Mouse (Mus musculus): ENCODE measurements at regions not wholly inside any gene's neighbourhood (a gene's known extent, or its start where the extent isn't known, plus 50 kb on each side); places are given as distances from the start of the nearest gene placed in this dataset.

DNA sequence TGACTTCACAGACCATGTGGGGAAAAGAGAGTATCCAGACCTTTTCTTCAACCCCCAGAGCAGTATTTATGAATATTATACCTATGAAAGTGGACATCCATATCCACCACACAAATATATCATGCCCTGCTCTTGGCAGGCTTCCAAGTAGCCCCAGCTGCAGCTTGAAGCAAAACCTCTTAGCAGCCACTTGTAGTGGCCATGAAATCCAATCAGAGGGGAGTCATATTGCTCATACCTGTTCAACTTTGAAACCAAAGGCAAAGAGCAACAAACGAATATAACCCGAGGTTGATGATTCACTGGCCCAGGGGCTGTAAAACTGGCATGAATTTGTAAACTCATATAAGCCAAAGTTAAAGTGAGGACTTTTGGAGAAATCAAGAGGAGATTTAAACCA is 187.6 kb upstream of the Gdnf start:
- Histone ChIP-seq H3K9ac (ENCODE audit: control insufficient read depth, low read depth, low read length, poor library complexity, severe bottlenecking) (no peak overlapping the region), H3K4me1 (ENCODE audit: control insufficient read depth in 1 of 2, insufficient read depth in 2 of 2, low read length in 2 of 2) (no peaks in the 10 kb centered on the region), H3K79me2 (ENCODE audit: control insufficient read depth, insufficient read depth, low read length, poor library complexity) (no peaks in the 10 kb centered on the region), H3K4me3 (ENCODE audit: control insufficient read depth in 1 of 2, insufficient read depth in 1 of 2, low read depth in 2 of 2, low read length in 2 of 2) (no peak overlapping the region), H3K27ac (ENCODE audit: control insufficient read depth, low read depth, low read length) (no peak overlapping the region), H3K36me3 (ENCODE audit: control insufficient read depth in 1 of 2, insufficient read depth in 2 of 2, low read length in 2 of 2) (no peaks in the 10 kb centered on the region), H3K9me3 (replicated peaks; ENCODE audit: insufficient read depth, low read length) (no peaks in the 10 kb centered on the region), H3K27me3 (ENCODE audit: control insufficient read depth in 1 of 2, insufficient read depth in 2 of 2, low read length in 2 of 2) (peaks cover 0 to 1% of the 10 kb centered on the region in 2 experiments; a peak in 2 of 4 replicates)
- DNase-seq (ENCODE audit: low read depth, low spot score), result no peak
- TF ChIP-seq EP300 (IDR thresholded peaks at IDR 0.05; ENCODE audit: low read depth in 1 of 2, low read length in 2 of 2) (no peak), CTCF (IDR thresholded peaks at IDR 0.05 in 2 of 3, conservative IDR thresholded peaks at IDR 0.05 in 1 of 3; ENCODE audit: control insufficient read depth in 1 of 3, insufficient read depth in 1 of 3, low read depth in 2 of 3, low read length in 3 of 3, poor library complexity in 1 of 3, severe bottlenecking in 1 of 3) (no peak), ZKSCAN1 (IDR thresholded peaks at IDR 0.05; ENCODE audit: low read depth, low read length) (no peak)

DNA sequence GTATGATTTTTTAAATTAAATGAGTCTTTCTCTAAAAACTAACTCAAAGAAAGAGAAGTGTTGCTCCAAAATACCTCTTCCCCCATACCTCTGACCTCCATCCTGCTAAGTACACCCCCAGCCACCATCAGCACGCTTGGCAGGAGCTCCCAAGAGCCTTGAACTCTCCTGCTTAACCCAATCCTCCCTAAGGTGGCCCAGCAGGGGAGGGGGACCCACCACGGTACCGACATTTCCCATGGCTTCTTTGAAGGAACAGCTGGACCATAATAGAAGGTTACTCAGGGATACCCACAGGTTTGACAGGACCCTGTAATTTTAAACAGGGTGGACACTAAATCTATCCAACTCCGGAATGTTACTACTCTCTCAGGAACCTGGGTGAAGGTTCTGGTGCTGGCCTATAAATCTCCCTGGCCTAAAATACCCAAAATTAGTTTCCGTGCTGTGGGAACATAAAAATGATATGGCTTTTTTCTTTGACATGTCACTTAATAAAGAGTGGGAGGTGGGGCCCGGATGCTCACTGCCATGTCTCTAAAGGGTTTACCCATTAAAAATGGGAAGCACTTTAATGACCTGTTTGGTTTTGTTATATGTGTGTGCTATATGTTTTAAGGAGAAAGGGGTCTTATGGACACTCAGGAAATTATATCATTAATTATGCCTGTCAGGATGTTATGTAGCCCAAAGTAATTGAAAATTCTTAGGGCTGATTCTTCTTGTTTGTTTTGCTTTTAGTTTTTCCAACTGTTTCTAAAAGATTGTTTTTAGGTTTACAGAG is 185.8 kb upstream of the Gdnf start:
- TF ChIP-seq MAFK (IDR thresholded peaks at IDR 0.05; ENCODE audit: borderline replicate concordance, low read depth, low read length) (no peak), JUND (IDR thresholded peaks at IDR 0.05; ENCODE audit: low read depth, low read length) (no peak), MAX (IDR thresholded peaks at IDR 0.05; ENCODE audit: low read length) (no peak), NRF1 (IDR thresholded peaks at IDR 0.05; ENCODE audit: insufficient read depth, low read depth, low read length, poor library complexity, severe bottlenecking) (no peak), EP300 (IDR thresholded peaks at IDR 0.05; ENCODE audit: low read depth in 1 of 2, low read length in 2 of 2) (no peak), NELFE (IDR thresholded peaks at IDR 0.05; ENCODE audit: low read depth, low read length) (no peak), MYC (IDR thresholded peaks at IDR 0.05; ENCODE audit: low read depth, low read length) (no peak)

DNA sequence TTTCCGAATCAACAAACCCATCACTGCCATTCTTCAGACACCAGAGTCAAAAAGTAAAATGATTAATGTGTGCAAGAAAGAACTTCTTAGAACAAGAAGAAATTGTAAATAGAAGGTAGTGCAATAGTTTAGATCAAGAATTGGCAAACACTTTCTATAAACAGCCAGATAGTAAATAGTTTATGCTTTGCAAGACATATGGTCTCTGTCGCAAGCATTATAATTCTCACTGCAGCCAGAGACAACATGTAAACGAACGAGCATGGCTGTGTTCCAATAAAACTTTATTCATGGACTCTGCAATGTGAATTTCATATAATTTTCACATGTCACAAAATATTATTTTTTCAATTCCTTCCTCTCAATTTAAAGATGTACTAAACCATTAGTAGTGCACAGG is 180.8 kb upstream of the Gdnf start:
- no peaks in the 10 kb centered on the region for H3K36me3 ChIP-seq (ENCODE audit: control insufficient read depth in 1 of 2, insufficient read depth in 2 of 2, low read length in 2 of 2)

More for the DNA sequence above, 185.8 kb upstream of the Gdnf start:
- Histone ChIP-seq H3K27me3 (ENCODE audit: control insufficient read depth in 1 of 2, insufficient read depth in 2 of 2, low read length in 2 of 2) (no peaks in the 10 kb centered on the region; a peak in 2 of 4 replicates), H3K79me2 (ENCODE audit: control insufficient read depth, insufficient read depth, low read length, poor library complexity) (no peaks in the 10 kb centered on the region), H3K9ac (ENCODE audit: control insufficient read depth, low read depth, low read length, poor library complexity, severe bottlenecking) (no peak overlapping the region), H3K36me3 (ENCODE audit: control insufficient read depth in 1 of 2, insufficient read depth in 2 of 2, low read length in 2 of 2) (no peaks in the 10 kb centered on the region), H3K4me1 (ENCODE audit: control insufficient read depth in 1 of 2, insufficient read depth in 2 of 2, low read length in 2 of 2) (no peaks in the 10 kb centered on the region), H3K9me3 (replicated peaks; ENCODE audit: insufficient read depth, low read length) (no peaks in the 10 kb centered on the region), H3K27ac (ENCODE audit: control insufficient read depth, low read depth, low read length) (no peak overlapping the region), H3K4me3 (ENCODE audit: control insufficient read depth in 1 of 2, insufficient read depth in 1 of 2, low read depth in 2 of 2, low read length in 2 of 2) (no peak overlapping the region)
- DNase-seq (ENCODE audit: low read depth, low spot score), result no peak

More for the DNA sequence above, 180.8 kb upstream of the Gdnf start:
- Histone ChIP-seq H3K4me3 (ENCODE audit: control insufficient read depth in 1 of 2, insufficient read depth in 1 of 2, low read depth in 2 of 2, low read length in 2 of 2) (no peak overlapping the region), H3K9ac (ENCODE audit: control insufficient read depth, low read depth, low read length, poor library complexity, severe bottlenecking) (no peak overlapping the region), H3K9me3 (replicated peaks; ENCODE audit: insufficient read depth, low read length) (no peaks in the 10 kb centered on the region), H3K4me1 (ENCODE audit: control insufficient read depth in 1 of 2, insufficient read depth in 2 of 2, low read length in 2 of 2) (no peaks in the 10 kb centered on the region), H3K79me2 (ENCODE audit: control insufficient read depth, insufficient read depth, low read length, poor library complexity) (no peaks in the 10 kb centered on the region), H3K27ac (ENCODE audit: control insufficient read depth, low read depth, low read length) (no peak overlapping the region), H3K27me3 (ENCODE audit: control insufficient read depth in 1 of 2, insufficient read depth in 2 of 2, low read length in 2 of 2) (peaks cover 2 to 3% of the 10 kb centered on the region in 2 experiments; a peak in 2 of 4 replicates)
- TF ChIP-seq SIN3A (IDR thresholded peaks at IDR 0.05; ENCODE audit: low read length), result no peak
- no peak for DNase-seq (ENCODE audit: low read depth, low spot score)
